Mouse (Mus musculus) neural tube, embryonic 15.5 days (tissue): Measurements from ENCODE around the gene Usp31. TPM values are rescaled to one million over a fixed set of nuclear protein-coding genes. Genes with fewer than 3 reads are reported as not detected.

Experiments
- ATAC-seq: fragments of 200-750 bp; cut with Nextera tagmentation; 2 replicates; pipeline ENCODE4 v1.8.0; 2017; ENCODE audit warnings: mild to moderate bottlenecking, moderate TSS enrichment, moderate library complexity; ENCODE audit not compliant: low FRiP score
- H3K27ac ChIP-seq: fragments of 300-500 bp; sonication (generic); replicated peaks from 2 replicates; pipeline ENCODE4 v1.5.1; 2015; ENCODE audit warnings: mild to moderate bottlenecking, inconsistent platforms
- H3K27me3 ChIP-seq: fragments of 300-500 bp; sonication (generic); replicated peaks from 2 replicates; pipeline ENCODE4 v1.6.1; 2015; ENCODE audit warnings: inconsistent platforms
- H3K36me3 ChIP-seq: fragments of 300-500 bp; sonication (generic); 2 replicates; pipeline ENCODE4 v1.6.1; 2015; ENCODE audit warnings: inconsistent platforms
- H3K4me1 ChIP-seq: fragments of 300-500 bp; sonication (generic); 2 replicates; pipeline ENCODE4 v1.6.1; 2015; ENCODE audit warnings: inconsistent platforms
- H3K4me2 ChIP-seq: fragments of 300-500 bp; sonication (generic); 2 replicates; pipeline ENCODE4 v1.6.1; 2015; ENCODE audit warnings: inconsistent platforms, mild to moderate bottlenecking, moderate library complexity
- H3K4me3 ChIP-seq: fragments of 300-500 bp; sonication (generic); replicated peaks from 2 replicates; pipeline ENCODE4 v1.5.1; 2015; ENCODE audit warnings: mild to moderate bottlenecking, inconsistent platforms
- H3K9ac ChIP-seq: fragments of 300-500 bp; sonication (generic); replicated peaks from 2 replicates; pipeline ENCODE4 v1.6.1; 2015; ENCODE audit warnings: mild to moderate bottlenecking, inconsistent platforms
- H3K9me3 ChIP-seq: fragments of 300-500 bp; sonication (generic); replicated peaks from 2 replicates; pipeline ENCODE4 v1.6.1; 2016; ENCODE audit warnings: inconsistent platforms
- WGBS: fragments of 180-500 bp; shearing (Covaris S2); methylation state at CpG from one replicate; pipeline ENCODE4 v1.1.7; 2015; ENCODE audit warnings: mixed read lengths; 5-methylcytosine and 5-hydroxymethylcytosine counted together
- polyA plus RNA-seq: library from polyadenylated mRNA; unstranded; fragments of >200 nt; fragmentation: Nextera tagmentation; extraction: Ambion mirVana; gene quantifications from 2 replicates; pipeline ENCODE4 v1.2.1, GENCODE M21; 2015

The Usp31 gene
- 2.7 and 2.9 TPM in 2 replicates for polyA plus RNA-seq

- peak within 1 kb of the TSS; percentile 95 for H3K4me3 ChIP-seq
- under 1% methylated on average over 55 of the region's 82 CpGs for WGBS
- no peaks in the 10 kb centered on the region for H3K27me3 ChIP-seq
- no peaks in the 10 kb centered on the region for H3K9me3 ChIP-seq
- H3K4me1 ChIP-seq, result peaks cover 40% of the 10 kb centered on the region
- H3K27ac ChIP-seq, result peak within 1 kb of the TSS; percentile 94
- H3K4me2 ChIP-seq, result peak within 1 kb of the TSS; percentile 75
- no peaks in the 10 kb centered on the region for H3K36me3 ChIP-seq
- H3K9ac ChIP-seq, result peak within 1 kb of the TSS; percentile 84
- peak; percentile 98 for ATAC-seq
These were observed at the start of gene Usp31 for GRCm38 (mm10) chr7:121707073-121707667. Usp31 (minus strand) TSS chr7:121707253.

GRCm38 (mm10) chr7:121754748-121755147 is 47.7 kb upstream of the Usp31 start:
- ATAC-seq, result no peak
- Histone ChIP-seq H3K9ac (no peak overlapping the region), H3K36me3 (no peaks in the 10 kb centered on the region), H3K4me3 (no peak overlapping the region), H3K27ac (no peak overlapping the region), H3K4me1 (no peaks in the 10 kb centered on the region), H3K4me2 (no peak overlapping the region), H3K27me3 (no peaks in the 10 kb centered on the region), H3K9me3 (no peaks in the 10 kb centered on the region)
- WGBS, result 80% methylated on average over 8 of the region's 8 CpGs

- Histone ChIP-seq H3K27ac (no peak overlapping the region), H3K9me3 (no peaks in the 10 kb centered on the region), H3K4me2 (no peak overlapping the region), H3K9ac (no peak overlapping the region), H3K36me3 (no peaks in the 10 kb centered on the region), H3K4me3 (no peak overlapping the region), H3K27me3 (no peaks in the 10 kb centered on the region), H3K4me1 (no peaks in the 10 kb centered on the region)
- ATAC-seq, result no peak
- WGBS, result 82% methylated on average over 5 of the region's 5 CpGs
These were observed 43.2 kb upstream of the Usp31 start for GRCm38 (mm10) chr7:121750244-121750643.

GRCm38 (mm10) chr7:121737511-121738415 is 30.7 kb upstream of the Usp31 start:
- Histone ChIP-seq H3K4me1 (peaks cover 10% of the 10 kb centered on the region), H3K9me3 (no peaks in the 10 kb centered on the region), H3K27ac (no peak overlapping the region), H3K36me3 (no peaks in the 10 kb centered on the region), H3K27me3 (peaks cover 37% of the 10 kb centered on the region), H3K4me3 (no peak overlapping the region), H3K4me2 (no peak overlapping the region), H3K9ac (no peak overlapping the region)
- ATAC-seq, result no peak
- WGBS, result 73% methylated on average over 29 of the region's 29 CpGs

DNA sequence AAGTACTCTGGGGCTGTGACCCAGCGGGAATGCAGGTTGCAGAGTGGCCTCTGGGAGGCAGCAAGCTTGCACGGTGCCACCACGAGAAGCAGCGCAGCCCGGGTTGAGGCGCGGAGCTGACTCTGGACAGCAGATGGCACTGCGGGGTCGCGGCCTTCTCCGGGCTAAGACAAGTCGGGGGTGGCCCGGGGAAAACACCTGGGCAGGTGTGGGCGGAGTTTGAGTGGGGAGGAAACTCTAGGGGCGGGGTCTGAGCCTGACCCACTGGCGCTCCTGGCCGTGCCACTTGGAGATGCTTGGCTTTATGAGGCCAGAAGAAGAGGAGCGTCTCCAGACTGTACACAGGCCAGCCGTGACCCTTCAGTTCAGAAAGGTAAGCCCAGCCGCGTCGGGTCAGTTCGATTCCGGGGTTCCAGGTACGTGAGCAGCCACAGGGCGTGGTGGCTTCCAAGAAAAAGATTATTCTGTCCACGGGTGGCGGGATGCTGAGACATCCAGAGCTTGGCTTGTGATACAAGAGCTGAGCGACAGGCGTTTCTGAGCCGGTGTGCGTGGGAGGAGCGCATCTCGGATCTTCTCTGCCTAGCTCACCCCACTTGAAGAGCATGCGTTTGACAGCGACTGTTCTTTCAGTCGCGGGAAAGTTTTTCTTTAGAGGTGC is 27.2 kb upstream of the Usp31 start, which contains the start of gene Scnn1g:
TSS of gene Scnn1g (plus strand) at position 309 of the 661 bp plus-strand sequence.
- WGBS, result under 1% methylated on average over 38 of the region's 38 CpGs
- ATAC-seq, result peak; percentile 95
- Histone ChIP-seq H3K27me3 (peaks cover 37% of the 10 kb centered on the region), H3K9ac (peak within 1 kb of the TSS; percentile 23; the same call in 1 of the 2 replicates), H3K27ac (no peak within 1 kb of the TSS), H3K36me3 (no peaks in the 10 kb centered on the region), H3K4me1 (peaks cover 10% of the 10 kb centered on the region), H3K4me3 (peak within 1 kb of the TSS; percentile 42), H3K9me3 (no peaks in the 10 kb centered on the region), H3K4me2 (peak within 1 kb of the TSS; percentile 89)

- H3K9me3 ChIP-seq, result no peaks in the 10 kb centered on the region
- H3K27me3 ChIP-seq, result peaks cover 23% of the 10 kb centered on the region
- H3K36me3 ChIP-seq, result no peaks in the 10 kb centered on the region
- no peak overlapping the region for H3K4me2 ChIP-seq
- H3K9ac ChIP-seq, result no peak overlapping the region
- ATAC-seq, result no peak
- WGBS, result 26% methylated on average over 5 of the region's 5 CpGs
- H3K27ac ChIP-seq, result no peak overlapping the region
- peaks cover 10% of the 10 kb centered on the region for H3K4me1 ChIP-seq
- no peak overlapping the region for H3K4me3 ChIP-seq
These were observed 23.2 kb upstream of the Usp31 start for GRCm38 (mm10) chr7:121730225-121730624.

- H3K4me3 ChIP-seq, result no peak overlapping the region
- 81% methylated on average over 7 of the region's 7 CpGs for WGBS
These were observed 10.0 kb upstream of the Usp31 start for GRCm38 (mm10) chr7:121717031-121717430.

GRCm38 (mm10) chr7:121711171-121711570 is 4.1 kb upstream of the Usp31 start:
- ATAC-seq, result no peak
- Histone ChIP-seq H3K36me3 (no peaks in the 10 kb centered on the region), H3K27me3 (no peaks in the 10 kb centered on the region), H3K27ac (no peak overlapping the region), H3K4me2 (no peak overlapping the region), H3K4me3 (no peak overlapping the region), H3K4me1 (peaks cover 6% of the 10 kb centered on the region), H3K9ac (no peak overlapping the region), H3K9me3 (no peaks in the 10 kb centered on the region)
- WGBS, result 32% methylated on average over 2 of the region's 2 CpGs

More at GRCm38 (mm10) chr7:121717031-121717430, 10.0 kb upstream of the Usp31 start:
- Histone ChIP-seq H3K9ac (no peak overlapping the region), H3K27me3 (no peaks in the 10 kb centered on the region), H3K4me2 (no peak overlapping the region), H3K27ac (no peak overlapping the region), H3K36me3 (no peaks in the 10 kb centered on the region), H3K9me3 (no peaks in the 10 kb centered on the region), H3K4me1 (no peaks in the 10 kb centered on the region)
- no peak for ATAC-seq

DNA sequence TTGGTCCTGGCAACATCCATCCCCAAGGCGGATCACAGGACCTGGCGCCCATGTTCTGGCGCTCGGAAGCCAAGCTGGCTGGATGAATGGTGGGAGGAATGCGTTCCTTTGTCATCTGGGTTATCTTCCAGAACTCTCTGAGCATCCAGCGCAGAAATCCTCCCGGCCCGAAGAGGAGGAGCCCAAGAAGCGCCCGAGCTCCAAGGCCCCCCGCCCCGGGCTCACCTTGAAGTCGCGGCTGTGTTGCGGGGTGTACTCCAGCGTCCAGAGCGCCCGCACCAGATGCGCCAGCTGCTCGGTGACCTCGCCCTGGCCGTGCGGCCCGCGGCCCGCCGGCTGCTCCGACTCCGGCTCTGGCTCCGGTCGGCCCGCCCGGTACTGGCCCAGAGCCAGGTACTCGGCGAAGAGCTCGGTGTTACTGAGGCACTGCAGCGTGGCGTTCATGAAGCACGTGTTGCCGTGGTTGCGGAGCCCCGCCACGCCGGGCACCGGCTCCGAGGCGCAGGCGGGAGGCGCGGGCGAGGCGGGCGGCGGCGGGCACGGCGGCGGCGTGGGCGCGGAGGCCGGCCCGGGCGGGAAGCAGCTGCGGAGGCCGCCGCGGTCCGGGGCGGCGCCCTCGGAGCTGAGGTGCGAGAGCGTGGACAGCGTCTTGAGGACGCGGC is 511 bp downstream of the Usp31 start:
- Histone ChIP-seq H3K9ac (peak overlapping the region; percentile 84), H3K27me3 (no peaks in the 10 kb centered on the region), H3K4me2 (peak overlapping the region; percentile 75), H3K4me3 (peak overlapping the region; percentile 95), H3K27ac (peak overlapping the region; percentile 94), H3K36me3 (no peaks in the 10 kb centered on the region), H3K4me1 (peaks cover 44% of the 10 kb centered on the region), H3K9me3 (no peaks in the 10 kb centered on the region)
- WGBS, result under 1% methylated on average over 65 of the region's 77 CpGs
- ATAC-seq, result peak; percentile 60

DNA sequence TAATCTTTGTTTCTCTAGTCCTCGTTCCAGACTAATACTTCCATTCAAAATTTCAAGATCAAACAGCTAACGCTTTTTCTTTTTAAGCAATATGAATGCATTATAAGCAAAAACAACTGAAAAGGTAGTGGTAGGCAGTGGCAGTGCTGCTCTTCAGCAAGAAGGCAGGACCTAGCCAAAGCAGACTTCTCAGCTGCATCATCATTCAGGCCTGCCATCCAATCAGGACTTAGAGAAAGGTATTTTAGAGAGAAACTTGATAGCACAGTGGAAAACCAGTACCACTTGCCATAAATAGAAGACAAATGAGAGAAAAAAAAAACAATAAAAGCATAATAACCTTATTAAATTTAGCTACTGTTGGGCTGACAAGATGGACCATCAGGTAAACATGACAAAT is 2.0 kb downstream of the Usp31 start:
- no peak for ATAC-seq
- peak overlapping the region; percentile 75 for H3K4me2 ChIP-seq
- peaks cover 49% of the 10 kb centered on the region for H3K4me1 ChIP-seq
- H3K27ac ChIP-seq, result no peak overlapping the region
- no peak overlapping the region for H3K4me3 ChIP-seq
- H3K27me3 ChIP-seq, result no peaks in the 10 kb centered on the region
- no peaks in the 10 kb centered on the region for H3K36me3 ChIP-seq
- WGBS, result 93% methylated on average over 2 of the region's 2 CpGs
- no peaks in the 10 kb centered on the region for H3K9me3 ChIP-seq
- H3K9ac ChIP-seq, result no peak overlapping the region

GRCm38 (mm10) chr7:121701983-121702382 is 5.1 kb downstream of the Usp31 start:
- Histone ChIP-seq H3K4me2 (no peak overlapping the region), H3K36me3 (no peaks in the 10 kb centered on the region), H3K9me3 (no peaks in the 10 kb centered on the region), H3K4me1 (peaks cover 45% of the 10 kb centered on the region), H3K27me3 (no peaks in the 10 kb centered on the region), H3K27ac (no peak overlapping the region), H3K4me3 (no peak overlapping the region), H3K9ac (no peak overlapping the region)
- ATAC-seq, result no peak
- WGBS, result 67% methylated on average over 6 of the region's 6 CpGs
